Mouse (Mus musculus): Measurements from ENCODE around the gene Ffar1. TPM values are rescaled to one million over a fixed set of nuclear protein-coding genes. Genes with fewer than 3 reads are reported as not detected.

Gene Ffar1
- polyA plus RNA-seq (2014; fragmentation: Illumina TruSeq; extraction: RNeasy Lipid Tissue Mini Kit (QIAGEN cat#74804); ENCODE audit: low read depth, low replicate concordance) = not detected

DNA sequence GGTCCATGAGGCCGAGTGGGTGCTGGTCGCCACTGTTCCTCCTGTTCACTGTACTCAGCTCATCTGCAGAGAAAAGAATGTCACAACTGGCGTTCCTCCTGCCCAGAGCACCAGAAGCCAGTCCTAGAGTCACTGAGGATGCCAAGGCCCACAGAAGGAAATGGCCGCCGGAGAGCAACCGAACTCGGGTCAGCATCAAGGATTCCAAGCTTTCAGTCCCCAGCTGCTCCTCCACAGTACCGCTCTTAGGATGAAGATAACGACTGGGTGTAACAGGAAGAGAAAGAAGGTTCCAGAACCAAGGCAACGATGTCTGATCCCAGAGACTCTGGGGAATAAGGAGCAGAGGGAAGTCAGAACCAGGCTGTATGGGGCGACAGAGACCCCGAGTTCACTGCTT, at the start of gene Ffar1:
Gene Ffar1, minus strand, starts transcription at position 101 of the 400 bp plus-strand sequence.

GRCm38 (mm10) chr7:30880176-30880575, 18.8 kb upstream of the Ffar1 start, which contains the start of gene Cd22:
Gene Cd22, minus strand, starts transcription at chr7:30880342.

DNA sequence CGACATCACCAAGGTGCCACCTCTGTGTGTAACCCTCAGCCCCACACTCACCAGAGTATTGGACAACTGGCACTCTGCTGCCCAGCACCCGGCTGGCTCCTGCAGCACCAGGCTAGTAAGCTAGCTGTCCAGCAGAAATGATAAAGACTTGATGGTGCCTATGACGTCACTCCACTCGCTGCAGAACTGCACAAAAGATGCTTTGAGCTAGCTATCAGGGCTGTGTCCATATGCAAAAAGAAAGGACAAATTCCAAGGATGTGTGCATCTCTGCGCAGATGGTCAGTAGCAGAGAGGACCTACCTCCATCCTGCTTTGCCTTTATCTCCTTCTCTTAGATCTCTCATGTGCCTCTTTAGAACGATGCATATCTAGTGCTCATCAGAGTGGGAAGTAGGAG, 5.3 kb downstream of the Ffar1 start, which contains the start of gene Ffar3:
Gene Ffar3, minus strand, starts transcription at position 101 of the 400 bp plus-strand sequence.

DNA sequence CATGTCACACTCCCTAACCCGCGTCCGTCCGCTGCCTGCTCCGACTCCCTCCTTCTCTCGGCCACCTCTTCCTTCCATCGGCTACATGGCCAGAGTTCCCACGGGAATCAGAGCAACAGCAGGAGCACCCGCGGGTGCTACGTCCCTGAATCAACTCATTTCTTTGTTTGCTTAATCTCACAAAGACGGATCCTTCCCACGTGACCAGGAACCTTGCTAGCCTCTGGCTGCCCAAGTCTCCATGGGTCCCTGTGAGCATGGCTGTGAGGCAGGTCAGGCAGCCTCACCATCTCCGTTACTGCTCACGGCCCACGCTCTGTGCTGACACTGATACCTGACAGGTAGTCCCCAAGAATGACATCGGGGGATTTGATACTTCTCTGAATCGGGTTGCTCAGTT, 37.7 kb downstream of the Ffar1 start, which contains the start of gene Ffar2:
Gene Ffar2, minus strand, starts transcription at position 101 of the 400 bp plus-strand sequence.

Other genes with a start within 250 kb of the Ffar1 start
- 0.31 TPM for gene Upk1a, start 248.7 kb downstream of the Ffar1 start, polyA plus RNA-seq (2014; fragmentation: Illumina TruSeq; extraction: RNeasy Lipid Tissue Mini Kit (QIAGEN cat#74804); ENCODE audit: low read depth, low replicate concordance)
- gene Cox6b1, start 235.4 kb downstream of the Ffar1 start, polyA plus RNA-seq (2014; fragmentation: Illumina TruSeq; extraction: RNeasy Lipid Tissue Mini Kit (QIAGEN cat#74804); ENCODE audit: low read depth, low replicate concordance) = 3,676 TPM
- gene Etv2, start 225.7 kb downstream of the Ffar1 start, polyA plus RNA-seq (2014; fragmentation: Illumina TruSeq; extraction: RNeasy Lipid Tissue Mini Kit (QIAGEN cat#74804); ENCODE audit: low read depth, low replicate concordance) = not detected
- gene Rbm42, start 211.2 kb downstream of the Ffar1 start, polyA plus RNA-seq (2014; fragmentation: Illumina TruSeq; extraction: RNeasy Lipid Tissue Mini Kit (QIAGEN cat#74804); ENCODE audit: low read depth, low replicate concordance) = 37.8 TPM
- 7.5 TPM for gene Haus5, start 196.6 kb downstream of the Ffar1 start, polyA plus RNA-seq (2014; fragmentation: Illumina TruSeq; extraction: RNeasy Lipid Tissue Mini Kit (QIAGEN cat#74804); ENCODE audit: low read depth, low replicate concordance)
- not detected for gene Pmis2, start 190.0 kb downstream of the Ffar1 start, polyA plus RNA-seq (2014; fragmentation: Illumina TruSeq; extraction: RNeasy Lipid Tissue Mini Kit (QIAGEN cat#74804); ENCODE audit: low read depth, low replicate concordance)
- not detected for gene 2200002J24Rik, start 162.6 kb downstream of the Ffar1 start, polyA plus RNA-seq (2014; fragmentation: Illumina TruSeq; extraction: RNeasy Lipid Tissue Mini Kit (QIAGEN cat#74804); ENCODE audit: low read depth, low replicate concordance)
- gene Atp4a, start 149.4 kb downstream of the Ffar1 start, polyA plus RNA-seq (2014; fragmentation: Illumina TruSeq; extraction: RNeasy Lipid Tissue Mini Kit (QIAGEN cat#74804); ENCODE audit: low read depth, low replicate concordance) = not detected
- gene Tmem147, start 132.0 kb downstream of the Ffar1 start, polyA plus RNA-seq (2014; fragmentation: Illumina TruSeq; extraction: RNeasy Lipid Tissue Mini Kit (QIAGEN cat#74804); ENCODE audit: low read depth, low replicate concordance) = 168 TPM
- not detected for gene Gapdhs, start 117.9 kb downstream of the Ffar1 start, polyA plus RNA-seq (2014; fragmentation: Illumina TruSeq; extraction: RNeasy Lipid Tissue Mini Kit (QIAGEN cat#74804); ENCODE audit: low read depth, low replicate concordance)
- gene Sbsn, start 110.1 kb downstream of the Ffar1 start, polyA plus RNA-seq (2014; fragmentation: Illumina TruSeq; extraction: RNeasy Lipid Tissue Mini Kit (QIAGEN cat#74804); ENCODE audit: low read depth, low replicate concordance) = 3.5 TPM
- 3.5 TPM for gene Dmkn, start 97.8 kb downstream of the Ffar1 start, polyA plus RNA-seq (2014; fragmentation: Illumina TruSeq; extraction: RNeasy Lipid Tissue Mini Kit (QIAGEN cat#74804); ENCODE audit: low read depth, low replicate concordance)
- gene Krtdap, start 73.7 kb downstream of the Ffar1 start, polyA plus RNA-seq (2014; fragmentation: Illumina TruSeq; extraction: RNeasy Lipid Tissue Mini Kit (QIAGEN cat#74804); ENCODE audit: low read depth, low replicate concordance) = not detected
- gene Ffar2, start 37.8 kb downstream of the Ffar1 start, polyA plus RNA-seq (2014; fragmentation: Illumina TruSeq; extraction: RNeasy Lipid Tissue Mini Kit (QIAGEN cat#74804); ENCODE audit: low read depth, low replicate concordance) = not detected
- gene Ffar3, start 5.4 kb downstream of the Ffar1 start, polyA plus RNA-seq (2014; fragmentation: Illumina TruSeq; extraction: RNeasy Lipid Tissue Mini Kit (QIAGEN cat#74804); ENCODE audit: low read depth, low replicate concordance) = not detected
- 0.76 TPM for gene Cd22, start 18.8 kb upstream of the Ffar1 start, polyA plus RNA-seq (2014; fragmentation: Illumina TruSeq; extraction: RNeasy Lipid Tissue Mini Kit (QIAGEN cat#74804); ENCODE audit: low read depth, low replicate concordance)
- 0.18 TPM for gene Mag, start 53.3 kb upstream of the Ffar1 start, polyA plus RNA-seq (2014; fragmentation: Illumina TruSeq; extraction: RNeasy Lipid Tissue Mini Kit (QIAGEN cat#74804); ENCODE audit: low read depth, low replicate concordance)
- 6.3 TPM for gene Hamp2, start 63.1 kb upstream of the Ffar1 start, polyA plus RNA-seq (2014; fragmentation: Illumina TruSeq; extraction: RNeasy Lipid Tissue Mini Kit (QIAGEN cat#74804); ENCODE audit: low read depth, low replicate concordance)
- gene Hamp, start 82.5 kb upstream of the Ffar1 start, polyA plus RNA-seq (2014; fragmentation: Illumina TruSeq; extraction: RNeasy Lipid Tissue Mini Kit (QIAGEN cat#74804); ENCODE audit: low read depth, low replicate concordance) = 44.7 TPM
- gene Usf2, start 95.2 kb upstream of the Ffar1 start, polyA plus RNA-seq (2014; fragmentation: Illumina TruSeq; extraction: RNeasy Lipid Tissue Mini Kit (QIAGEN cat#74804); ENCODE audit: low read depth, low replicate concordance) = 166 TPM
- gene Lsr, start 111.9 kb upstream of the Ffar1 start, polyA plus RNA-seq (2014; fragmentation: Illumina TruSeq; extraction: RNeasy Lipid Tissue Mini Kit (QIAGEN cat#74804); ENCODE audit: low read depth, low replicate concordance) = 3.3 TPM
- gene Fam187b, start 112.2 kb upstream of the Ffar1 start, polyA plus RNA-seq (2014; fragmentation: Illumina TruSeq; extraction: RNeasy Lipid Tissue Mini Kit (QIAGEN cat#74804); ENCODE audit: low read depth, low replicate concordance) = not detected
- 43.3 TPM for gene Fxyd5, start 180.9 kb upstream of the Ffar1 start, polyA plus RNA-seq (2014; fragmentation: Illumina TruSeq; extraction: RNeasy Lipid Tissue Mini Kit (QIAGEN cat#74804); ENCODE audit: low read depth, low replicate concordance)
- 2.0 TPM for gene Fxyd7, start 189.9 kb upstream of the Ffar1 start, polyA plus RNA-seq (2014; fragmentation: Illumina TruSeq; extraction: RNeasy Lipid Tissue Mini Kit (QIAGEN cat#74804); ENCODE audit: low read depth, low replicate concordance)
- 1,227 TPM for gene Fxyd1, start 195.6 kb upstream of the Ffar1 start, polyA plus RNA-seq (2014; fragmentation: Illumina TruSeq; extraction: RNeasy Lipid Tissue Mini Kit (QIAGEN cat#74804); ENCODE audit: low read depth, low replicate concordance)
- 5.1 TPM for gene Lgi4, start 197.8 kb upstream of the Ffar1 start, polyA plus RNA-seq (2014; fragmentation: Illumina TruSeq; extraction: RNeasy Lipid Tissue Mini Kit (QIAGEN cat#74804); ENCODE audit: low read depth, low replicate concordance)
- 4.2 TPM for gene Fxyd3, start 215.1 kb upstream of the Ffar1 start, polyA plus RNA-seq (2014; fragmentation: Illumina TruSeq; extraction: RNeasy Lipid Tissue Mini Kit (QIAGEN cat#74804); ENCODE audit: low read depth, low replicate concordance)

Measured in heart, adult 10 weeks (tissue).